Mouse (Mus musculus): ENCODE measurements around the gene Ccnb1ip1. TPM values are rescaled to one million over a fixed set of nuclear protein-coding genes. Genes with fewer than 3 reads are reported as not detected.

The Ccnb1ip1 gene
- total RNA-seq (2014; rRNA removed) (0.92 TPM in 1 of 2 replicates, not detected in the other), polyA plus RNA-seq (2012; rRNA removed) (not detected in 2 replicates)

- H3K4me1 ChIP-seq (ENCODE audit: control insufficient read depth, insufficient read depth, low read length), result no peaks in the 10 kb centered on the region
- H3K27ac ChIP-seq (replicated peaks; ENCODE audit: insufficient read depth, low read depth, low read length), result peak within 1 kb of the TSS; percentile 42
- H3K79me2 ChIP-seq (ENCODE audit: control insufficient read depth, insufficient read depth, low read length), result no peaks in the 10 kb centered on the region
- WGBS, result under 1% methylated on average over 42 of the region's 42 CpGs
- 0 out of 2 replicates have a peak, but pooled peaks cover 2% of the 10 kb centered on the region for H3K36me3 ChIP-seq (ENCODE audit: control insufficient read depth, insufficient read depth, low read length)
- H3K9ac ChIP-seq (ENCODE audit: low read depth, low read length), result peak within 1 kb of the TSS; percentile 75
- no peaks in the 10 kb centered on the region for H3K27me3 ChIP-seq (ENCODE audit: control insufficient read depth, insufficient read depth, low read length)
- DNase-seq (ENCODE audit: extremely low read depth, low read depth, low spot score), result peak; percentile 92
- peak within 1 kb of the TSS; percentile 72 for H3K4me3 ChIP-seq (ENCODE audit: insufficient read depth, low read depth, low read length)
- peak; percentile 29; the same call in 1 of the 2 replicates for TF ChIP-seq POLR2A (IDR thresholded peaks at IDR 0.05; ENCODE audit: extremely low read depth, insufficient read depth, low read length)
- TF ChIP-seq CTCF (IDR thresholded peaks at IDR 0.05; ENCODE audit: low read depth, low read length), result no peak
Measured at GRCm38 (mm10) chr14:50807487-50808072, at the start of gene Ccnb1ip1, which contains the start of gene Parp2. Gene Ccnb1ip1, minus strand, starts transcription at chr14:50807732. Gene Parp2, plus strand, starts transcription at chr14:50807841.

- DNase-seq (ENCODE audit: extremely low read depth, low read depth, low spot score), result no peak
- Histone ChIP-seq H3K27me3 (ENCODE audit: control insufficient read depth, insufficient read depth, low read length) (no peaks in the 10 kb centered on the region), H3K4me1 (ENCODE audit: control insufficient read depth, insufficient read depth, low read length) (no peaks in the 10 kb centered on the region), H3K4me3 (ENCODE audit: insufficient read depth, low read depth, low read length) (no peak overlapping the region), H3K27ac (replicated peaks; ENCODE audit: insufficient read depth, low read depth, low read length) (no peak overlapping the region), H3K79me2 (ENCODE audit: control insufficient read depth, insufficient read depth, low read length) (no peaks in the 10 kb centered on the region), H3K9ac (ENCODE audit: low read depth, low read length) (no peak overlapping the region), H3K36me3 (ENCODE audit: control insufficient read depth, insufficient read depth, low read length) (peaks cover 37% of the 10 kb centered on the region)
- 89% methylated on average over 5 of the region's 5 CpGs for whole genome bisulfite sequencing
- no peak for TF ChIP-seq POLR2A (IDR thresholded peaks at IDR 0.05; ENCODE audit: extremely low read depth, insufficient read depth, low read length)
Measured at GRCm38 (mm10) chr14:50855788-50856187, 48.3 kb upstream of the Ccnb1ip1 start.

- Histone ChIP-seq H3K27me3 (ENCODE audit: control insufficient read depth, insufficient read depth, low read length) (no peaks in the 10 kb centered on the region), H3K36me3 (ENCODE audit: control insufficient read depth, insufficient read depth, low read length) (peaks cover 19% of the 10 kb centered on the region), H3K4me3 (ENCODE audit: insufficient read depth, low read depth, low read length) (no peak overlapping the region), H3K79me2 (ENCODE audit: control insufficient read depth, insufficient read depth, low read length) (no peaks in the 10 kb centered on the region), H3K4me1 (ENCODE audit: control insufficient read depth, insufficient read depth, low read length) (no peaks in the 10 kb centered on the region), H3K9ac (ENCODE audit: low read depth, low read length) (no peak overlapping the region), H3K27ac (replicated peaks; ENCODE audit: insufficient read depth, low read depth, low read length) (no peak overlapping the region)
- DNase-seq (ENCODE audit: extremely low read depth, low read depth, low spot score), result no peak
- TF ChIP-seq CTCF (IDR thresholded peaks at IDR 0.05; ENCODE audit: low read depth, low read length) (peak; percentile 35), POLR2A (IDR thresholded peaks at IDR 0.05; ENCODE audit: extremely low read depth, insufficient read depth, low read length) (no peak)
- 79% methylated on average over 6 of the region's 6 CpGs for WGBS
Measured at GRCm38 (mm10) chr14:50837236-50837635, 29.7 kb upstream of the Ccnb1ip1 start.

- H3K9ac ChIP-seq (ENCODE audit: low read depth, low read length), result no peak overlapping the region
- TF ChIP-seq CTCF (IDR thresholded peaks at IDR 0.05; ENCODE audit: low read depth, low read length), result no peak
- no peak for TF ChIP-seq POLR2A (IDR thresholded peaks at IDR 0.05; ENCODE audit: extremely low read depth, insufficient read depth, low read length)
- WGBS, result 63% methylated on average over 2 of the region's 2 CpGs
- no peaks in the 10 kb centered on the region for H3K79me2 ChIP-seq (ENCODE audit: control insufficient read depth, insufficient read depth, low read length)
- peak overlapping the region; percentile 7; the same call in 1 of the 2 replicates for H3K27ac ChIP-seq (replicated peaks; ENCODE audit: insufficient read depth, low read depth, low read length)
- peaks cover 27% of the 10 kb centered on the region for H3K36me3 ChIP-seq (ENCODE audit: control insufficient read depth, insufficient read depth, low read length)
- no peaks in the 10 kb centered on the region for H3K4me1 ChIP-seq (ENCODE audit: control insufficient read depth, insufficient read depth, low read length)
- no peak overlapping the region for H3K4me3 ChIP-seq (ENCODE audit: insufficient read depth, low read depth, low read length)
- DNase-seq (ENCODE audit: extremely low read depth, low read depth, low spot score), result peak; percentile 23
- no peaks in the 10 kb centered on the region for H3K27me3 ChIP-seq (ENCODE audit: control insufficient read depth, insufficient read depth, low read length)
Measured at GRCm38 (mm10) chr14:50834435-50834834, 26.9 kb upstream of the Ccnb1ip1 start.

GRCm38 (mm10) chr14:50833964-50834363, 26.4 kb upstream of the Ccnb1ip1 start:
- H3K27me3 ChIP-seq (ENCODE audit: control insufficient read depth, insufficient read depth, low read length), result no peaks in the 10 kb centered on the region
- WGBS, result 78% methylated on average over 10 of the region's 10 CpGs
- no peaks in the 10 kb centered on the region for H3K4me1 ChIP-seq (ENCODE audit: control insufficient read depth, insufficient read depth, low read length)
- H3K27ac ChIP-seq (replicated peaks; ENCODE audit: insufficient read depth, low read depth, low read length), result peak overlapping the region; percentile 7; the same call in 1 of the 2 replicates
- DNase-seq (ENCODE audit: extremely low read depth, low read depth, low spot score), result peak; percentile 45
- H3K9ac ChIP-seq (ENCODE audit: low read depth, low read length), result no peak overlapping the region
- no peak for TF ChIP-seq CTCF (IDR thresholded peaks at IDR 0.05; ENCODE audit: low read depth, low read length)
- TF ChIP-seq POLR2A (IDR thresholded peaks at IDR 0.05; ENCODE audit: extremely low read depth, insufficient read depth, low read length), result no peak
- H3K79me2 ChIP-seq (ENCODE audit: control insufficient read depth, insufficient read depth, low read length), result no peaks in the 10 kb centered on the region
- H3K36me3 ChIP-seq (ENCODE audit: control insufficient read depth, insufficient read depth, low read length), result peaks cover 29% of the 10 kb centered on the region
- no peak overlapping the region for H3K4me3 ChIP-seq (ENCODE audit: insufficient read depth, low read depth, low read length)

- Histone ChIP-seq H3K27me3 (ENCODE audit: control insufficient read depth, insufficient read depth, low read length) (no peaks in the 10 kb centered on the region), H3K27ac (replicated peaks; ENCODE audit: insufficient read depth, low read depth, low read length) (no peak overlapping the region), H3K4me1 (ENCODE audit: control insufficient read depth, insufficient read depth, low read length) (no peaks in the 10 kb centered on the region), H3K79me2 (ENCODE audit: control insufficient read depth, insufficient read depth, low read length) (no peaks in the 10 kb centered on the region), H3K4me3 (ENCODE audit: insufficient read depth, low read depth, low read length) (no peak overlapping the region), H3K36me3 (ENCODE audit: control insufficient read depth, insufficient read depth, low read length) (peaks cover 41% of the 10 kb centered on the region), H3K9ac (ENCODE audit: low read depth, low read length) (no peak overlapping the region)
- DNase-seq (ENCODE audit: extremely low read depth, low read depth, low spot score), result no peak
- WGBS, result 78% methylated on average over 3 of the region's 3 CpGs
- TF ChIP-seq CTCF (IDR thresholded peaks at IDR 0.05; ENCODE audit: low read depth, low read length), result no peak
- TF ChIP-seq POLR2A (IDR thresholded peaks at IDR 0.05; ENCODE audit: extremely low read depth, insufficient read depth, low read length), result no peak
Measured at GRCm38 (mm10) chr14:50829878-50830277, 22.3 kb upstream of the Ccnb1ip1 start.

Measured in liver, adult 2 months (tissue).